Mouse (Mus musculus) heart, adult 11 months (tissue): ENCODE measurements around the gene Cldn34b2.
"Not testable (repeated sequence)": the region's sequence is repeated elsewhere in the genome, so short reads cannot be mapped to it uniquely, and the experiment has no call there.

Experiments used
- DNase-seq: peaks from one replicate; pipeline ENCODE4 v3.0.0; 2022

The Cldn34b2 gene

GRCm38 (mm10) chrX:155128312-155128711 is at the start of gene Cldn34b2:
Gene Cldn34b2 (minus strand): TSS chrX:155128412.
- not testable (repeated sequence) for DNase-seq

- DNase-seq, result no peak
Measured at GRCm38 (mm10) chrX:155177640-155178039, 49.4 kb upstream of the Cldn34b2 start.

GRCm38 (mm10) chrX:155177230-155177629 is 49.0 kb upstream of the Cldn34b2 start:
- DNase-seq, result peak; percentile 86

GRCm38 (mm10) chrX:155175568-155175967 is 47.4 kb upstream of the Cldn34b2 start:
- DNase-seq, result no peak

- peak; percentile 88 for DNase-seq
Measured at GRCm38 (mm10) chrX:155172310-155172709, 44.1 kb upstream of the Cldn34b2 start.

GRCm38 (mm10) chrX:155171754-155172153 is 43.5 kb upstream of the Cldn34b2 start:
- no peak for DNase-seq

- no peak for DNase-seq
Measured at GRCm38 (mm10) chrX:155169886-155170285, 41.7 kb upstream of the Cldn34b2 start.

GRCm38 (mm10) chrX:155167667-155168066 is 39.5 kb upstream of the Cldn34b2 start:
- no peak for DNase-seq

- DNase-seq, result no peak
Measured at GRCm38 (mm10) chrX:155166313-155166712, 38.1 kb upstream of the Cldn34b2 start.

- DNase-seq, result no peak
Measured at GRCm38 (mm10) chrX:155163553-155163952, 35.3 kb upstream of the Cldn34b2 start.

GRCm38 (mm10) chrX:155151868-155152267 is 23.7 kb upstream of the Cldn34b2 start:
- no peak for DNase-seq

GRCm38 (mm10) chrX:155144718-155145117 is 16.5 kb upstream of the Cldn34b2 start:
- DNase-seq, result peak; percentile 94

- peak; percentile 81 for DNase-seq
Measured at GRCm38 (mm10) chrX:155098024-155098423, 30.2 kb downstream of the Cldn34b2 start.

GRCm38 (mm10) chrX:155093566-155093965 is 34.6 kb downstream of the Cldn34b2 start, which contains the start of gene Magea2:
Gene Magea2 (minus strand): TSS chrX:155093666.
- not testable (repeated sequence) for DNase-seq

GRCm38 (mm10) chrX:155089693-155090092 is 38.5 kb downstream of the Cldn34b2 start, which contains the start of gene Magea1:
Gene Magea1 (minus strand): TSS chrX:155089793.
- not testable (repeated sequence) for DNase-seq
